Mouse (Mus musculus) intestine, embryonic 16.5 days (tissue): ENCODE results near the gene Zfyve9. TPM values are rescaled to one million over a fixed set of nuclear protein-coding genes. Genes with fewer than 3 reads are reported as not detected.

ENCODE experiments used
- ATAC-seq: fragments of 200-750 bp; cut with Nextera tagmentation; 2 replicates; pipeline ENCODE4 v1.8.0; 2017; ENCODE audit warnings: moderate TSS enrichment, moderate library complexity
- H3K27ac ChIP-seq: fragments of 300-500 bp; sonication (generic); 2 replicates; pipeline ENCODE4 v1.5.1; 2014; ENCODE audit warnings: mild to moderate bottlenecking, low read length
- H3K27me3 ChIP-seq: fragments of 300-500 bp; sonication (generic); replicated peaks from 2 replicates; pipeline ENCODE4 v1.6.1; 2014; ENCODE audit warnings: low read length, control low read depth, mixed read lengths; ENCODE audit not compliant: control insufficient read depth, insufficient read depth
- H3K36me3 ChIP-seq: fragments of 300-500 bp; sonication (generic); 2 replicates; pipeline ENCODE4 v1.6.1; 2014; ENCODE audit warnings: low read length, control low read depth; ENCODE audit not compliant: control insufficient read depth, insufficient read depth
- H3K4me1 ChIP-seq: fragments of 300-500 bp; sonication (generic); 2 replicates; pipeline ENCODE4 v1.6.1; 2014; ENCODE audit warnings: low read length, control low read depth, mixed read lengths; ENCODE audit not compliant: control insufficient read depth, insufficient read depth
- H3K4me2 ChIP-seq: fragments of 300-500 bp; sonication (generic); 2 replicates; pipeline ENCODE4 v1.6.1; 2014; ENCODE audit warnings: low read depth, low read length, control low read depth
- H3K4me3 ChIP-seq: fragments of 300-500 bp; sonication (generic); 2 replicates; pipeline ENCODE4 v1.5.1; 2014; ENCODE audit warnings: mild to moderate bottlenecking, low read length
- H3K9ac ChIP-seq: fragments of 300-500 bp; sonication (generic); 2 replicates; pipeline ENCODE4 v1.6.1; 2014; ENCODE audit warnings: low read depth, low read length
- H3K9me3 ChIP-seq: fragments of 300-500 bp; sonication (generic); 2 replicates; pipeline ENCODE4 v1.6.1; 2016; ENCODE audit warnings: low read length, control low read depth; ENCODE audit not compliant: control insufficient read depth
- WGBS: fragments of 180-500 bp; shearing (Covaris S2); extraction: QIAGEN DNeasy Blood & Tissue Kit; methylation state at CpG from one replicate; pipeline ENCODE4 v1.1.7; 2014; 5-methylcytosine and 5-hydroxymethylcytosine counted together
- polyA plus RNA-seq: library from polyadenylated mRNA; unstranded; fragments of >200 nt; fragmentation: Nextera tagmentation; extraction: Ambion mirVana; gene quantifications from 2 replicates; pipeline ENCODE4 v1.2.1, GENCODE M21; 2015

Gene Zfyve9
- polyA plus RNA-seq, 1 experiment from 2014 or later: 3.1 TPM

- Histone ChIP-seq H3K9me3 (no peaks in the 10 kb centered on the region), H3K4me3 (no peak overlapping the region), H3K9ac (no peak overlapping the region), H3K36me3 (peaks cover 7% of the 10 kb centered on the region; the same call in 1 of the 2 replicates), H3K27me3 (no peaks in the 10 kb centered on the region), H3K4me2 (no peak overlapping the region), H3K27ac (no peak overlapping the region), H3K4me1 (no peaks in the 10 kb centered on the region)
- 87% methylated on average over 3 of the region's 3 CpGs for WGBS
- no peak for ATAC-seq
These were observed 171.9 kb downstream of the Zfyve9 start for GRCm38 (mm10) chr4:108608651-108609050.

GRCm38 (mm10) chr4:108601870-108602269, 178.7 kb downstream of the Zfyve9 start:
- 82% methylated on average over 7 of the region's 7 CpGs for WGBS
- peak; percentile 76 for ATAC-seq
- Histone ChIP-seq H3K36me3 (peaks cover 18% of the 10 kb centered on the region), H3K4me1 (no peaks in the 10 kb centered on the region), H3K27me3 (no peaks in the 10 kb centered on the region), H3K9ac (no peak overlapping the region), H3K4me3 (no peak overlapping the region), H3K9me3 (peaks cover 7% of the 10 kb centered on the region), H3K27ac (peak overlapping the region; percentile 49; the same call in 1 of the 2 replicates), H3K4me2 (no peak overlapping the region)

GRCm38 (mm10) chr4:108598306-108598705, 182.3 kb downstream of the Zfyve9 start:
- 80% methylated on average over 4 of the region's 4 CpGs for WGBS
- peaks cover 5% of the 10 kb centered on the region for H3K9me3 ChIP-seq
- H3K4me2 ChIP-seq: no peak overlapping the region
- no peaks in the 10 kb centered on the region for H3K27me3 ChIP-seq
- H3K4me1 ChIP-seq: no peaks in the 10 kb centered on the region; the same call in 1 of the 2 replicates
- H3K27ac ChIP-seq: no peak overlapping the region
- ATAC-seq: no peak
- peaks cover 9% of the 10 kb centered on the region for H3K36me3 ChIP-seq
- H3K9ac ChIP-seq: no peak overlapping the region
- no peak overlapping the region for H3K4me3 ChIP-seq

GRCm38 (mm10) chr4:108595785-108596184, 184.8 kb downstream of the Zfyve9 start:
- H3K4me1 ChIP-seq: no peaks in the 10 kb centered on the region; the same call in 1 of the 2 replicates
- WGBS: 71% methylated on average over 1 of the region's 1 CpGs
- H3K27me3 ChIP-seq: no peaks in the 10 kb centered on the region
- peak overlapping the region; percentile 50 for H3K27ac ChIP-seq
- H3K4me3 ChIP-seq: no peak overlapping the region
- ATAC-seq: peak; percentile 77
- H3K4me2 ChIP-seq: no peak overlapping the region
- H3K9me3 ChIP-seq: no peaks in the 10 kb centered on the region
- H3K36me3 ChIP-seq: no peaks in the 10 kb centered on the region
- H3K9ac ChIP-seq: no peak overlapping the region

DNA sequence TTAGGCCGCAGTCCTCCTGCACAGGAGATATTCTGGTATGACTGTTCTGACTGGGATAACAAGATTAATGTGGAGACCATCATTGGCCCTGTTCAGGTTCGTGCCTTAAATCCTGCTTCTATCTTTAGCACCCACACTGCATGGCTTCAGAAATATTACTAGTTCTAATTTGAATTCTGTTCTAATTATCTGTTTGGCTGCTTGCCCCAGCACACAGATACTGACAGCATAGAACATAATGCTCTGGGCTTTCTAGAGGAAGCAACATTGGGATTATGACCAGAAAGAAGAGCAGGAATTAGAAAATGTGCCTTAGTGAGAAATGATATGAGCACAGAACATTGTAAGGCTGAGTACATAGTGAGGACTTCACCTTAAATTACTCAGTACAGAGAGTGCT, 187.2 kb downstream of the Zfyve9 start:
- 89% methylated on average over 2 of the region's 2 CpGs for WGBS
- no peak overlapping the region for H3K4me3 ChIP-seq
- no peaks in the 10 kb centered on the region; the same call in 1 of the 2 replicates for H3K4me1 ChIP-seq
- no peak for ATAC-seq
- no peak overlapping the region for H3K27ac ChIP-seq
- no peaks in the 10 kb centered on the region for H3K27me3 ChIP-seq
- H3K9ac ChIP-seq: no peak overlapping the region
- H3K36me3 ChIP-seq: no peaks in the 10 kb centered on the region
- H3K4me2 ChIP-seq: no peak overlapping the region
- no peaks in the 10 kb centered on the region for H3K9me3 ChIP-seq

Other genes with a start within 250 kb of the Zfyve9 start
- 72.3 and 78.8 TPM in 2 replicates for gene Prpf38a, start 201.5 kb downstream of the Zfyve9 start, polyA plus RNA-seq
- gene Orc1, start 201.4 kb downstream of the Zfyve9 start, polyA plus RNA-seq: 9.4 and 10.3 TPM in 2 replicates
- 33.0 and 35.2 TPM in 2 replicates for gene Cc2d1b, start 160.9 kb downstream of the Zfyve9 start, polyA plus RNA-seq
- 1.1 and 1.3 TPM in 2 replicates for gene 3110021N24Rik, start 61.1 kb downstream of the Zfyve9 start, polyA plus RNA-seq
- 113 and 115 TPM in 2 replicates for gene Btf3l4, start 52.8 kb upstream of the Zfyve9 start, polyA plus RNA-seq
- gene Txndc12, start 53.8 kb upstream of the Zfyve9 start, polyA plus RNA-seq: 81.9 and 91.0 TPM in 2 replicates
- 52.4 and 53.2 TPM in 2 replicates for gene Kti12, start 67.0 kb upstream of the Zfyve9 start, polyA plus RNA-seq
- 0.83 and 1.1 TPM in 2 replicates for gene A730015C16Rik, start 67.8 kb upstream of the Zfyve9 start, polyA plus RNA-seq
- gene Rab3b, start 98.3 kb upstream of the Zfyve9 start, polyA plus RNA-seq: 8.6 and 9.8 TPM in 2 replicates
- 45.6 and 46.3 TPM in 2 replicates for gene Nrd1, start 219.9 kb upstream of the Zfyve9 start, polyA plus RNA-seq